Mouse (Mus musculus) neural tube, embryonic 14.5 days (tissue): Measurements from ENCODE around the gene Rhoj. TPM values are rescaled to one million over a fixed set of nuclear protein-coding genes. Genes with fewer than 3 reads are reported as not detected.

Experiments
- ATAC-seq: fragments of 200-750 bp; cut with Nextera tagmentation; 2 replicates; pipeline ENCODE4 v1.8.0; 2017; ENCODE audit warnings: low read depth, mild to moderate bottlenecking, moderate TSS enrichment, moderate library complexity
- H3K27ac ChIP-seq: fragments of 300-500 bp; sonication (generic); 2 replicates; pipeline ENCODE4 v1.5.1; 2014; ENCODE audit warnings: low read depth, mild to moderate bottlenecking, control low read depth, low read length, moderate library complexity, mixed read lengths
- H3K27me3 ChIP-seq: fragments of 300-500 bp; sonication (generic); 2 replicates; pipeline ENCODE4 v1.6.1; 2014; ENCODE audit warnings: low read length; ENCODE audit not compliant: control insufficient read depth, insufficient read depth
- H3K36me3 ChIP-seq: fragments of 300-500 bp; sonication (generic); 2 replicates; pipeline ENCODE4 v1.6.1; 2014; ENCODE audit warnings: low read length, mixed read lengths; ENCODE audit not compliant: control insufficient read depth, insufficient read depth
- H3K4me1 ChIP-seq: fragments of 300-500 bp; sonication (generic); 2 replicates; pipeline ENCODE4 v1.6.1; 2014; ENCODE audit warnings: low read length; ENCODE audit not compliant: control insufficient read depth, insufficient read depth
- H3K4me2 ChIP-seq: fragments of 300-500 bp; sonication (generic); 2 replicates; pipeline ENCODE4 v1.6.1; 2014; ENCODE audit warnings: mild to moderate bottlenecking, low read depth, low read length, control low read depth
- H3K4me3 ChIP-seq: fragments of 300-500 bp; sonication (generic); 2 replicates; pipeline ENCODE4 v1.5.1; 2014; ENCODE audit warnings: low read depth, low read length, control low read depth, mixed read lengths
- H3K9ac ChIP-seq: fragments of 300-500 bp; sonication (generic); replicated peaks from 2 replicates; pipeline ENCODE4 v1.6.1; 2014; ENCODE audit warnings: low read depth, mild to moderate bottlenecking, control low read depth, low read length, mixed read lengths
- H3K9me3 ChIP-seq: fragments of 300-500 bp; sonication (generic); 2 replicates; pipeline ENCODE4 v1.6.1; 2016; ENCODE audit warnings: low read length; ENCODE audit not compliant: control insufficient read depth
- whole genome bisulfite sequencing: fragments of 180-500 bp; shearing (Covaris S2); extraction: QIAGEN DNeasy Blood & Tissue Kit; methylation state at CpG from one replicate; pipeline ENCODE4 v1.1.7; 2014; 5-methylcytosine and 5-hydroxymethylcytosine counted together
- polyA plus RNA-seq: library from polyadenylated mRNA; unstranded; fragments of >200 nt; fragmentation: Nextera tagmentation; extraction: Ambion mirVana; gene quantifications from 2 replicates; pipeline ENCODE4 v1.2.1, GENCODE M21; 2014

Gene Rhoj
- polyA plus RNA-seq, 1 experiment from 2014 or later: 9.1 TPM

DNA sequence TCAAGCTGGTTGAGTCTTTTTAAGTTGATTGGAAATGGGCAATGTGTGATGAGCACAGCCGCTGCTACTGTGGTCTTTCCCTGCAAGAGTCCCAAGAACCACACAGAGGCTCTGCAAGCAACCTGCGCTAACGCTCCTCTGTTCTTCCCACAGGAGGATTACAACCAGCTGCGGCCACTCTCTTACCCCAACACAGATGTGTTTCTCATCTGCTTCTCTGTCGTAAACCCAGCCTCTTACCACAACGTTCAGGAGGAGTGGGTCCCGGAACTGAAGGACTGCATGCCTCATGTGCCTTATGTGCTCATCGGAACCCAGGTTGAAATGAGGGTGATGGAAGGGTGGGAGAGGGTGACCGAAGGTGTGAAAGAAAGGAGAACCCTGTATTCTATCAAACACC, 83.4 kb downstream of the Rhoj start:
- no peak overlapping the region for H3K4me2 ChIP-seq
- no peak overlapping the region for H3K27ac ChIP-seq
- no peaks in the 10 kb centered on the region for H3K9me3 ChIP-seq
- no peaks in the 10 kb centered on the region for H3K36me3 ChIP-seq
- WGBS: 73% methylated on average over 9 of the region's 9 CpGs
- no peaks in the 10 kb centered on the region for H3K27me3 ChIP-seq
- no peak for ATAC-seq
- no peaks in the 10 kb centered on the region for H3K4me1 ChIP-seq
- no peak overlapping the region for H3K9ac ChIP-seq
- H3K4me3 ChIP-seq: no peak overlapping the region

DNA sequence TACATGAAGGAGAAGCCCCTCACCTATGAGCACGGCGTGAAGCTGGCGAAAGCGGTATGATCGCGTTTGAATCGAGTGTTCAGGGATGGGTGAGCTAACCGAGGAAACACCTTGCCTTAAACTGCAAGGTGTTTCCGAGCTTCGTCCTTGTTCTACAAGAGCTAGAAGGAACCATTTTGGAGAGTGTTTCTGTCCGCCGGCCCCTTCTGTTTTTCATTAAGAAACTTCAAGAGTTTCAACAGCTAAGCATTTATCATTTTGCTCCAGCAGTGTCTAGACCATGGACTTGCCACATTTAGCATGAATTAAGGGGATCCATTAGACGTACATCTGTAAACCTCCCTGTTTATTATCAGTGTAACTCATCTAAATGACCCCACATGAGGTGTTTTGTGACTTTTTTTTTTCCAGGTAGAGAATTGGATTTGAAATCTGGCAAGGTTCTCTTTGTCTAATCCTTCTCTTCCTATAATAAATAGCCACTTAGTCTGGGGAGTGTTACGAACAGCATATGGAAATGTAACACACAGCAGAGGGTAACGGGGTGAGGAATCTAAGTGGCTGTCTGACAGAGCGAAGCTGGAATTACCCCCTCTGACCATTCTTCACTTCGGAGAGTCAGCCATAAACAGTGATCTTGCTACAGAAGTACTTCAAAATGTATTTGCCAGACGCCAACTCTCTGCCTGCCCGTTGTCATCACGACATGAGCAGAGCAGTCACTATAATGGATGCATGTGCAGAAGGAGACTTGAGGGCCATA, 86.1 kb downstream of the Rhoj start:
- no peaks in the 10 kb centered on the region for H3K9me3 ChIP-seq
- no peak overlapping the region for H3K9ac ChIP-seq
- H3K4me2 ChIP-seq: no peak overlapping the region
- H3K4me1 ChIP-seq: no peaks in the 10 kb centered on the region
- ATAC-seq: no peak
- no peak overlapping the region for H3K4me3 ChIP-seq
- H3K27ac ChIP-seq: no peak overlapping the region
- WGBS: 83% methylated on average over 20 of the region's 20 CpGs
- H3K36me3 ChIP-seq: no peaks in the 10 kb centered on the region
- H3K27me3 ChIP-seq: no peaks in the 10 kb centered on the region

DNA sequence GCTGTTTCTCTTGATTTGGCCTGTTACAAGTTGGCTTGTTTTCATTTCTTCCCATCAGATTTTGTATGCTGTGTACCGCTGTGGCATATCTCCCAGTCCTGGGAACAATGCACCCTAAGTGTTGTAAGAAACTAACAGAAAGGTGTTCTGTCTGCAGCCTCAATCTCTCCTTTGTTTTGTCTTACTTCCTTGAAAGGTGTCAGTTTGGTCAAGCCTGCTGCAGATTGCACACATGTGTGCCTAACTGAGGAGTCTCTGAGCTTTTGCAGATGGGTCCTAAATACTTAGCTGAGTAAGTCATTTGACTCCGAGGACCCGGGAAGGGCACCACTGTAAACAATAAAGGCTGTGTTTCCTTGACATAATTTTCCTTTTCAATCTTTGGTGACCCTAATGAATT, 88.5 kb downstream of the Rhoj start:
- Histone ChIP-seq H3K27ac (no peak overlapping the region), H3K9me3 (no peaks in the 10 kb centered on the region), H3K27me3 (no peaks in the 10 kb centered on the region), H3K4me3 (no peak overlapping the region), H3K4me2 (no peak overlapping the region), H3K36me3 (no peaks in the 10 kb centered on the region), H3K4me1 (no peaks in the 10 kb centered on the region), H3K9ac (no peak overlapping the region)
- 59% methylated on average over 3 of the region's 3 CpGs for WGBS
- no peak for ATAC-seq

DNA sequence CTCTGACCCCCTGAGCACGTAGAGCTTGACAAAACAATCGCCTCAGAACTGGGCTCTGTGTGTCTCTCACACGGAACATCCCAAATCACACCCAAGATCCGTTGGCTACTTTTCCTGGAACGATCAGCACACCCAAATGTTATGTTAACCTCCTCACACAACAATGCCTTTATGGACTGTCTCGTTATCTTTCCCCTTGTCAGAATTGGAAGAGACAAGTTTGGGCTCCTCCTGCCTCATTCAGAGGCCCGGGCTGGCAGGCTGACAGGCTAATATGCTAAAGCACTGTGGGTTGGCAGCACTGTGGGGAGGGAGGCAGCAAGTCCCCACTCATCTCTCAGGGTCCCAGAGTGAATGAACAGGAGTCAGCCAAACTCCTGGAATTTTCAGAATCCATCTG, 89.0 kb downstream of the Rhoj start:
- Histone ChIP-seq H3K4me3 (no peak overlapping the region), H3K4me1 (no peaks in the 10 kb centered on the region), H3K27ac (no peak overlapping the region), H3K27me3 (no peaks in the 10 kb centered on the region), H3K4me2 (no peak overlapping the region), H3K36me3 (no peaks in the 10 kb centered on the region), H3K9me3 (no peaks in the 10 kb centered on the region), H3K9ac (no peak overlapping the region)
- 46% methylated on average over 7 of the region's 7 CpGs for WGBS
- ATAC-seq: no peak

DNA sequence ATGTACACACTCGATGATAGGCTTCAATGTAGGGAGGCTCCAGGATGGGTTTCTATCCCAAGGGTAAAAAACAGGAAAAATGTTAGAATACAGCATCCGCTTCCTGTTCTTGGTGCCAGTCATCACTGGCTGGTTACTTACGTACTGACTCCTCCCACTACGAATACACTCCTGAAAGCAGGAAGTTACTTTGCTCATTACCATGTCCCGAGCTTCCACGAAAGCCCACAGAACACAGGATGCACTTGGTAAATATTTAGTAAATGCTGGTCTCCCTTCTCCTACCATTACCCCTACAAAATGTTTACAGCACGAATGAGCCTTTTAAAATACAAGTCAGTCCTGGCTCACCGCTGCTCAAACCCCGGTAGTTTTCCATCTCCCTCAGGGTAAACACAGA, 104.8 kb downstream of the Rhoj start:
- H3K4me1 ChIP-seq: no peaks in the 10 kb centered on the region
- no peak overlapping the region for H3K9ac ChIP-seq
- no peaks in the 10 kb centered on the region for H3K27me3 ChIP-seq
- ATAC-seq: no peak
- WGBS: 78% methylated on average over 9 of the region's 9 CpGs
- H3K27ac ChIP-seq: no peak overlapping the region
- no peaks in the 10 kb centered on the region for H3K9me3 ChIP-seq
- no peak overlapping the region for H3K4me2 ChIP-seq
- H3K4me3 ChIP-seq: no peak overlapping the region
- H3K36me3 ChIP-seq: no peaks in the 10 kb centered on the region

DNA sequence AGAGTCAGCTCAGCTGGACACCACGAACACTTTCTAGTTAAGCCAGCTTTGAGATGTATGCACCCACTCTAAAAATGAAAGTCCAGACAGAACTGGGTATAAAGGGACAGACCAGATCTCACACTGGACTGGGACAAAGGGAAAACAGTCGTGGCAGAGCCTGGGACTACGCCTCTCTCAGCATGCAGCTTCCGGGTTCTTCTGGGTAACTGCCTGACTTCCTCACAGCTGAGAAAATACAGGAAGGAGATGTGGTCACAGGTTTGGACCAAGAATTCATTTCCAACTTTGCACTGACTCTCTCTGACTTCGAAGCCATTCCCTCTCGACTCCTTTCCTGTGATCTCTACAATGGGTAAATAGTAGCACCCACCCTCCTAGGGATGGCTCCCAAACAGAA, 106.9 kb downstream of the Rhoj start:
- no peaks in the 10 kb centered on the region for H3K36me3 ChIP-seq
- no peaks in the 10 kb centered on the region for H3K4me1 ChIP-seq
- H3K9me3 ChIP-seq: no peaks in the 10 kb centered on the region
- no peak overlapping the region for H3K27ac ChIP-seq
- H3K27me3 ChIP-seq: no peaks in the 10 kb centered on the region
- no peak overlapping the region for H3K4me2 ChIP-seq
- ATAC-seq: no peak
- 75% methylated on average over 6 of the region's 6 CpGs for WGBS
- H3K9ac ChIP-seq: no peak overlapping the region
- H3K4me3 ChIP-seq: no peak overlapping the region

DNA sequence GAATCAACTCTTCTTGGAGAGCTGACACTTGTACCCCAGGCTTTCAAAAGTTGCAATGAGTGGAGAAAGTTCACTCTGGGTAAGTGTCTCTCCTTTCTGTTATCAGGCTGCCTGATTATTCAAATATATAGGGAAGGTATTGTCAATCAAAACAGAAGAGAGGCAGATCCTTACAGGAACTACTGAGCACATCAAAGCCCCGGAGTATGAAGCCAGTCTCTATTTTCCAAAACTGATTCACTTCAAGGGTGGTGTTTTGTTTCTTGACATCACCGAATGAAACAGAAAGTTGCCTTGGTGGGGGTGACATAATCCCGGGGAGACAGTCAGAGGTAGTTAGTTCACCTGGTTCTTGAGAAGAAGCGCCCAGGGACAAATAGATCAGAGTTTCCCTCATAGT, 108.6 kb downstream of the Rhoj start, which contains the start of gene Gphb5:
TSS of gene Gphb5 (minus strand) at position 101 of the 400 bp plus-strand sequence.
- Histone ChIP-seq H3K27me3 (no peaks in the 10 kb centered on the region), H3K4me3 (no peak within 1 kb of the TSS), H3K9ac (no peak within 1 kb of the TSS), H3K4me2 (no peak within 1 kb of the TSS), H3K4me1 (no peaks in the 10 kb centered on the region), H3K9me3 (no peaks in the 10 kb centered on the region), H3K27ac (no peak within 1 kb of the TSS), H3K36me3 (no peaks in the 10 kb centered on the region)
- ATAC-seq: no peak
- 92% methylated on average over 4 of the region's 4 CpGs for WGBS

DNA sequence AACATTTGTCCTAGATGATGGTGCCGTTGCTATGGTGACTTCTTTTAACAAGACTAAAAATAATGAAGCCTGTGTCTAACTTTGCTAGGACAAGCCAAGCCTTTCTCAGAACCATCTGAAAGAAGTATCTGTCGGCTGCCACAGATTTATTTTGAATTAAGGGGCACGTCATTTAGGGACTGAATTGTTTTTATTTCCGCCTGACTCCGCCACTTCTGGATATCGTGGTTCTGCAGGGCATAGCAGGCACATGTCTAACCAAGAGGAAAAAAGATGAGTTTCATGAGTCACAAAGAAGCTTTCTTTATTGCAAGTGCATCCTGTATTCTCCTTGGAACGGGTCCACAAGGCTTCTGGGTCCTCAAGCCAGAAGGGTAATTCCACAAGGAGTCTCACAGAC, 116.2 kb downstream of the Rhoj start:
- H3K36me3 ChIP-seq: no peaks in the 10 kb centered on the region
- H3K9me3 ChIP-seq: no peaks in the 10 kb centered on the region
- H3K27ac ChIP-seq: no peak overlapping the region
- no peak overlapping the region for H3K4me2 ChIP-seq
- WGBS: 44% methylated on average over 7 of the region's 7 CpGs
- no peak overlapping the region for H3K4me3 ChIP-seq
- no peak overlapping the region for H3K9ac ChIP-seq
- no peak for ATAC-seq
- H3K27me3 ChIP-seq: no peaks in the 10 kb centered on the region; the same call in 1 of the 2 replicates
- H3K4me1 ChIP-seq: no peaks in the 10 kb centered on the region

DNA sequence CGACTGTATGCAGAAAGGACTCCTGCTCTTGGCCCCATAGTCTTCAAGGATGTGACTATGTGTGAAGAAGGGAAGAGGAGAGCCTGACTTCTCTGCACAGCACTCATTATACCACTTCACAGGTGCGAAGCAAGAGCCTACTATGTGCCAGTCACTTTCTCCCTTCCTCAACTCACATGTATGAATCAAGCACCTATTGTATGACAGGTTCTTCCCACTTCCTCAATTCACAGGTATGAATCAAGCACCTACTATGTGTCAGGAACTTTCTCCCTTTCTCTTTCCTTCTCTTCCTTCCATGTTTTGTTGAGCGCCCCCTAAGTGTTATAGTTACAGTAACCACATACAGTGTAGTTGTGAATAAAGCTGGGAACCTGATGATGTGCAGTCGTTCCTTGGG, 116.7 kb downstream of the Rhoj start:
- no peak overlapping the region for H3K9ac ChIP-seq
- no peaks in the 10 kb centered on the region for H3K36me3 ChIP-seq
- H3K9me3 ChIP-seq: no peaks in the 10 kb centered on the region
- H3K4me3 ChIP-seq: no peak overlapping the region
- H3K27me3 ChIP-seq: no peaks in the 10 kb centered on the region; the same call in 1 of the 2 replicates
- 87% methylated on average over 4 of the region's 4 CpGs for WGBS
- H3K4me1 ChIP-seq: no peaks in the 10 kb centered on the region
- no peak for ATAC-seq
- no peak overlapping the region for H3K4me2 ChIP-seq
- no peak overlapping the region for H3K27ac ChIP-seq
